Mouse (Mus musculus): ENCODE data around the gene Lmbr1l. TPM values are rescaled to one million over a fixed set of nuclear protein-coding genes. Genes with fewer than 3 reads are reported as not detected.
"Not testable (repeated sequence)": the region's sequence is repeated elsewhere in the genome, so short reads cannot be mapped to it uniquely, and the experiment has no call there.

Gene Lmbr1l
- polyA plus RNA-seq, 1 experiment from 2014 or later = 28.3 TPM

DNA sequence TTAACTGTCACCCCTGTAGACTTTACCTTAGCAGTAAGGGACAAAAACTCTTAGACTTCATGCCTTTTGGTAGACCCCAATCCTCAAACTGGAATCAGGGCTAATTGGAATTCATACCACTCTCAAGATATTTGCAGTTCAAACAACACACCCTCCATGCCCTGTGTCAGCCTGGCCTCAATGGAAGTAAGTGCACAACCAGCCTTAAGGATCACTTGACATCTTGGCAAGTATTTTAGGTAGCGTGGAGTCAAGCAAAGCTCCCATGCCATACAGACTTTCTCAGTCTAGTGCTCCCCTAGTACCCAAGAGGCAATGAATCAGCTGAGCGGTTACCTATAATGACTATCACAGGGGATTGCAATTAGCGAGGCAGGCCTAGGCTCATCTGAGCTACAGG lies 13.0 kb upstream of the Lmbr1l start:
- WGBS = 82% methylated on average over 3 of the region's 3 CpGs
- no peak for DNase-seq (ENCODE audit: low spot score)
- no peaks in the 10 kb centered on the region for H3K27me3 ChIP-seq (ENCODE audit: low read depth, poor library complexity, severe bottlenecking)
- no peak overlapping the region for H3K4me3 ChIP-seq
- no peaks in the 10 kb centered on the region for H3K9me3 ChIP-seq (replicated peaks)
- peaks cover 29% of the 10 kb centered on the region for H3K4me1 ChIP-seq
- H3K36me3 ChIP-seq = peaks cover 24% of the 10 kb centered on the region
- no peak overlapping the region for H3K27ac ChIP-seq

DNA sequence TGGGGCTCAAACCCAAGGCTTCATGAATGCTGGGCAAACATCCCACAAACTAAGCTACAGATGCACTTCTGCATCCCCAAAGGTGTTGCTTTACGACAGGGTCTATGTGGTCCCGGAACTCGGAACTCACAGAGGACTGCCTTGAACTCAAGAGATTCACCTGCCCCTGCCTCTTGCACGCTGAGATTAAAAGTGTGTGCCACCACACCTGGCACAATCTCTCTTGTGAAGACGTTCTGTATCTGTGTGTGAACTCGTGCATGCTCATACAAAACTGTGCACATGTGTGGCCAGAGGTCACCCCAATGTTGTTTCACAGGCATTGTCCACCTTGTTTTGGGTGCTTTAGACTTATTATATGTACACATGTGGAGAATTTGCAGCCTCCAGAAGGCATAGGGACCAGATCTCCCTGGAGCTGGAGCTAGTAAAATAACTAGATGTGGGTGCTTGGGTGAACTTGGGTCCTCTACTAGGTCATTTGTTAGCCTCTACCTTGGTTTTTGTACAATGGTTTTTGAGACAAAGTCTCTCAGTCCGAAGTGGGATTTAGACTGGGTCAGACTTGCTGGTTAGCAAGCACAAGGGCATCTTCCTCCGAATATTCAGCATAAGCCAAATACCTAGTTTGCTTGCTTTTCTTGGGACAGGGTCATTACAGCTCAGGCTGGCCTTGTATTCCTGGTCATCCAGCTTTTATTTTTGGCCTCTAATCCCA lies 12.1 kb upstream of the Lmbr1l start:
- Histone ChIP-seq H3K9me3 (replicated peaks) (no peaks in the 10 kb centered on the region), H3K27ac (no peak overlapping the region), H3K36me3 (peaks cover 24% of the 10 kb centered on the region), H3K4me3 (no peak overlapping the region), H3K27me3 (ENCODE audit: low read depth, poor library complexity, severe bottlenecking) (no peaks in the 10 kb centered on the region), H3K4me1 (peaks cover 20% of the 10 kb centered on the region)
- 57% methylated on average over 8 of the region's 8 CpGs for WGBS
- DNase-seq (ENCODE audit: low spot score) = peak; percentile 36

DNA sequence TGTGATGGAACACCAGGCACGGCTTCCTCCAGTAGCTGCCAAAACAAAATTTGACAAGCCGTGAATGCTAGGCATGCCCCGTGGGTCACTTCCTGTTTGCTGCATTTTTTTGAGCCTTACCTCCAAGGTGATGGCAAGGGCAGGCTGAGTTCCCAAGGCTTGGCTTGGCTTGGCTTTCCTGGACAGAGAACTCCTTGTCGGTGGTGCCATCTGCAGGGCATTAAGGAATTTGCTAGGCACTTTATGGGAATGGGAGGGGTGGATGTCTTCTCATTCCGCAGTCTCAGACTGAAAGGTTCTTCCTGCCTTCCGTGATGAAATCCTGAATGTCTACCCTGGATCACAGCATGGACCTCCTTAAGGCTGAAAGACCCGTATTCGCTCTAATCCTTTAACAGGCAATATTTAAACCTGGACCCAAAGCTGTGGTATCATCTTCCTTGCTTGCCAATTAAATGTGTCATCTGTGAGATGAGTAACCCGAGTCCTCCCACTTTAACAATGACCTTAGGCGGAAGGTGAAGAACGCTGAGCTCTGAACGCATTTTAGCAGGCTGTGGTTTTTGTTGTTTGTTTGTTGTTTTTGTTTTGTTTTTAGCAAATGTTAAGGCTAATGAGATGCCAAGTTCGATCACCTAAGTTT lies 10.7 kb upstream of the Lmbr1l start:
- no peak overlapping the region for H3K27ac ChIP-seq
- H3K4me1 ChIP-seq = peaks cover 16% of the 10 kb centered on the region; the same call in 1 of the 2 replicates
- no peaks in the 10 kb centered on the region for H3K9me3 ChIP-seq (replicated peaks)
- 14% methylated on average over 13 of the region's 13 CpGs for WGBS
- DNase-seq (ENCODE audit: low spot score) = peak; percentile 77
- H3K4me3 ChIP-seq = no peak overlapping the region
- peaks cover 24% of the 10 kb centered on the region for H3K36me3 ChIP-seq
- no peaks in the 10 kb centered on the region for H3K27me3 ChIP-seq (ENCODE audit: low read depth, poor library complexity, severe bottlenecking)

DNA sequence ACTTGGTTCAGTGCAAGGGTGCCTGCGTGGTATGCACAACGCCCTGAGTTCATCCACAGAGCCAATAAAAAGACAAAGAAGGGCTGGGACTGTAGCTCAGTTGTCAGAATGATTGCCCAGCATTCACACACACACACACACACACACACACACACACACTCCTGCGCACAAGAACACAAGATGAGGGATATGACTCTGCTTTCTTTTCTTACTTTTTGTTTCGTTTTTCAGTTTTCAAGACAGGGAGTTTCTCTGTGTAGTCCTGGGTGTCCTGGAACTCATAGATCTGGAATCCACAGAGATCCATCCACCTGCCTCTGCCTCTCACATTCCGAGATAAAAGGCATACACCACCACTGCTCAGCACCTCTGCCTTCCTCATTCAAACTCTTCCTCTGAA lies 9.5 kb upstream of the Lmbr1l start:
- DNase-seq (ENCODE audit: low spot score) = no peak
- 86% methylated on average over 5 of the region's 5 CpGs for WGBS
- Histone ChIP-seq H3K27ac (no peak overlapping the region), H3K9me3 (replicated peaks) (no peaks in the 10 kb centered on the region), H3K36me3 (peaks cover 18% of the 10 kb centered on the region), H3K4me3 (no peak overlapping the region), H3K4me1 (peaks cover 11% of the 10 kb centered on the region; the same call in 1 of the 2 replicates), H3K27me3 (ENCODE audit: low read depth, poor library complexity, severe bottlenecking) (no peaks in the 10 kb centered on the region)

DNA sequence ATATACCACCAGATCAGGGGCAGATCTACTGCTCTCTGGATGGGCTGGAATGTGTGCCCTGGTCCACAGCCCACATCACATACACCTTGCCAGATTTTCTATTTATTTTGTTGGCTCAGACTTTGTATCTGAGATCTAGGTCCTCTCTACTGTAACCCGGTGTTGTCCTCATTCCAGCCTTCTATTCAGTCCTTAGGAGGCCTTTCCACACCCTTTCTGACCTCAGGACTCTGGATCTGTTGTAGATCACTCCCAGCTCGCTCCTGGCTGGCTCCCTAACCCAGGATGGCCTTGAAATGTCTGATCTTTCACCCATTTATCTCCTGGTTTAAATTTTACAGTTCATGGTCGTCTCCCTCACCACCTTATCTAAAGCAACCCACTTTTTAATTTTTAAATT lies 6.7 kb upstream of the Lmbr1l start:
- H3K4me1 ChIP-seq = peaks cover 9% of the 10 kb centered on the region; the same call in 1 of the 2 replicates
- no peak overlapping the region for H3K27ac ChIP-seq
- DNase-seq (ENCODE audit: low spot score) = no peak
- H3K4me3 ChIP-seq = no peak overlapping the region
- no peaks in the 10 kb centered on the region for H3K9me3 ChIP-seq (replicated peaks)
- 78% methylated on average over 3 of the region's 3 CpGs for WGBS
- no peaks in the 10 kb centered on the region for H3K27me3 ChIP-seq (ENCODE audit: low read depth, poor library complexity, severe bottlenecking)
- H3K36me3 ChIP-seq = peaks cover 7% of the 10 kb centered on the region; the same call in 1 of the 2 replicates

DNA sequence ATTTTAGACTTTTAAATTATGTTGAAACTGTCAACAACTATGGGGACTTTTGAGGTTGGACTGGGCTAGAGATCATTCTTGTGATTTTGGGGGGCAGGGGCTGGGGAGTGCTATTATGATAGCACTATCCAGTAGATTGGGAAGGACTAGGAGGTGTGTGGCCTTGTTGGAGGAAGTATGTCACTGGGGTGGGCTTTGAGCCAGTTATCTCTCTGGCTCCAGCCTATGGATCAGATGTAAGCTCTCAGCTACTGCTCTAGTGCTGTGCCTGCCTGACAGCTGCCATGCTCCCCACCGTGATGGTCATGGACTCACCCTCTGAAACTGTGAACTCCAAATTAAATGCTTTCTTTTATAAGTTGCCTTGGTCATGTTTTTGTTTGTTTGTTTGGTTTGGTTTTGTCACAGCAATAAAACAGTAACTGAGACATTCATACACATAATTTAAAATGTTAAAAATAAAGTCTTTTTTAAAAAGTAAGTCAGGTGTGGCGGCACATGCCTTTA lies 5.1 kb upstream of the Lmbr1l start:
- DNase-seq (ENCODE audit: low spot score) = no peak
- Histone ChIP-seq H3K4me1 (peaks cover 6% of the 10 kb centered on the region; the same call in 1 of the 2 replicates), H3K4me3 (no peak overlapping the region), H3K27me3 (ENCODE audit: low read depth, poor library complexity, severe bottlenecking) (no peaks in the 10 kb centered on the region), H3K27ac (no peak overlapping the region), H3K36me3 (peaks cover 7% of the 10 kb centered on the region; the same call in 1 of the 2 replicates), H3K9me3 (replicated peaks) (no peaks in the 10 kb centered on the region)
- WGBS = 84% methylated on average over 2 of the region's 2 CpGs

DNA sequence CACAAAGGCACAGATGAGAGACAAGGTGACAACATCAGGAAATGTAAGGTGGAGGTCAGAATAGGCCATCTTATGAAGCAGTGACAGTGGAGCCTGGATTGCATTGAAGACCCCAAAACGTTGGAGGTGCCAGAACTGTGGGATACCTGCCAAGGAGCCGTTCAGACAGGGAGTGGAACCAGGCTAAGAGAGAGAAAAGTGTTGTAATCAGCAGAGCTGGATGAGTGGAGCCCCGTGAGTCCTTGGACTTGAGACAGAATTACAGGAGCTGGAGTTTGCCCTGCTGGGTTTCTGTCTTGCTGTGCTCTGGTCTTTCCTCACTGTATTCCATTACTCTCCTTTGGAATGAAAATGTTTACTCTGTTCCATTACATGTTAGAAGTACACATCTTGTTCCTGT lies 4.5 kb upstream of the Lmbr1l start:
- no peak overlapping the region for H3K27ac ChIP-seq
- no peak for DNase-seq (ENCODE audit: low spot score)
- no peaks in the 10 kb centered on the region for H3K27me3 ChIP-seq (ENCODE audit: low read depth, poor library complexity, severe bottlenecking)
- H3K9me3 ChIP-seq (replicated peaks) = no peaks in the 10 kb centered on the region
- H3K4me1 ChIP-seq = peaks cover 6% of the 10 kb centered on the region; the same call in 1 of the 2 replicates
- H3K4me3 ChIP-seq = no peak overlapping the region
- whole genome bisulfite sequencing = 67% methylated on average over 3 of the region's 3 CpGs
- H3K36me3 ChIP-seq = peaks cover 7% of the 10 kb centered on the region; the same call in 1 of the 2 replicates

DNA sequence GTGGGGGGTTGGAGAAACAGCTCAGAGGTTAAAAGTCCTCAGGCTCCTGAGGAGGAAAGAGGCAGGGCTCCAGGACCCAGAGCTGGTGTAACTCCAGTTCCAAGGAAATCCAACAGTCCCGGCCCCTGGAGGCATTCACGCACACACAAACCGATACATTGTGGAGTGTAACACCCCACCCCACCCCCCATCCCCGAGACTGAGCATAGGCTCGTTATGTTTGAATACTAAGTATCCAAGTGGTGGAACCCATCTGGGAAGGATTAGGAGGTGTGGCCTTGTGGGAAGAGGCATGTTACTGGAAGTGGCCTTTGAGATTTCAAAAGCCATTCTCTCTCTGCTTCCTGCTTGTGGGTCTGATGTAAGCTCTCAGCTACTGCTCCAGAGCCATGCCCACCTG lies 3.5 kb upstream of the Lmbr1l start:
- 80% methylated on average over 5 of the region's 5 CpGs for WGBS
- DNase-seq (ENCODE audit: low spot score) = no peak
- H3K36me3 ChIP-seq = peaks cover 7% of the 10 kb centered on the region; the same call in 1 of the 2 replicates
- H3K4me1 ChIP-seq = peaks cover 13% of the 10 kb centered on the region
- H3K27me3 ChIP-seq (ENCODE audit: low read depth, poor library complexity, severe bottlenecking) = no peaks in the 10 kb centered on the region
- no peaks in the 10 kb centered on the region for H3K9me3 ChIP-seq (replicated peaks)
- H3K27ac ChIP-seq = no peak overlapping the region
- H3K4me3 ChIP-seq = no peak overlapping the region

DNA sequence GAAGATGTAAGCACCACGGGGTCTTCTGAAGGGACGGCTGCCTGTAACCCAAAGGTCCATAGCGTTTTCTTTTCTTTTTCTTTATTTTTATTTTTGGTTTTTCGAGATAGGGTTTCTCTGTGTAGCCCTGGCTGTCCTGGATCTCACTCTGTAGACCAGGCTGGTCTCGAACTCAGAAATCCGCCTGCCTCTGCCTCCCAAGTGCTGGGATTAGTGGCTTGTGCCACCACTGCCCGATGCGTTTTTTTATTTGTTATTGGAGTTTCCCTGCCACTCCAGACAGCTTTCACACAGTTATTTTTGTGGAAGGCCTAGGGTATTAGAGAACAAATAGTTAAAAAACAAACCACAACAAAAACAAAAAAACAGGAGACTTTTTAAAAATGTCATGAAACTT lies 466 bp upstream of the Lmbr1l start:
- peaks cover 27% of the 10 kb centered on the region for H3K36me3 ChIP-seq
- not testable (repeated sequence) for H3K9me3 ChIP-seq (replicated peaks); H3K27me3 ChIP-seq (ENCODE audit: low read depth, poor library complexity, severe bottlenecking); DNase-seq (ENCODE audit: low spot score)
- H3K27ac ChIP-seq = peak overlapping the region; percentile 94
- peak overlapping the region; percentile 80 for H3K4me3 ChIP-seq
- peaks cover 20% of the 10 kb centered on the region for H3K4me1 ChIP-seq
- 27% methylated on average over 8 of the region's 8 CpGs for WGBS

DNA sequence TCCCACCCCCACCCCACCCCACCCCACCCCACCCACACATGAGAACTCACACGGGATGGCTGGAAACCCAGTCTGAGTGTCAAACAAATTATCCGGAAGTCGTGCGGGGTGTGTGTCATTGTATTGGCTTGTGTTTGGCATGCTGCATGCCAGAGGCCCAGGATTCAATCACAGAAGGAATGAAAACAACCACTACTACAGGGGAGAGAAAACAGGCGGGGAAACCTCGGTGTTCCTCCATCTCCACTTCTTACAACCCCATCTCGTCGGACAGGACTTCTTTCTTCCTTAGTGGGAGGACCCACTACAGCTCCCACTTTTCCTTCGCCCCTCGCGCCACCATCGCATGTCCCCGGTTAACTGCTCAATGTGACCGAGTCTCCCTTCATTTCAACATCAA lies 940 bp downstream of the Lmbr1l start:
- DNase-seq (ENCODE audit: low spot score) = no peak
- WGBS = under 1% methylated on average over 14 of the region's 14 CpGs
- Histone ChIP-seq H3K27ac (peak overlapping the region; percentile 94), H3K36me3 (peaks cover 41% of the 10 kb centered on the region), H3K27me3 (ENCODE audit: low read depth, poor library complexity, severe bottlenecking) (no peaks in the 10 kb centered on the region), H3K4me1 (peaks cover 20% of the 10 kb centered on the region), H3K9me3 (replicated peaks) (no peaks in the 10 kb centered on the region), H3K4me3 (peak overlapping the region; percentile 80)

DNA sequence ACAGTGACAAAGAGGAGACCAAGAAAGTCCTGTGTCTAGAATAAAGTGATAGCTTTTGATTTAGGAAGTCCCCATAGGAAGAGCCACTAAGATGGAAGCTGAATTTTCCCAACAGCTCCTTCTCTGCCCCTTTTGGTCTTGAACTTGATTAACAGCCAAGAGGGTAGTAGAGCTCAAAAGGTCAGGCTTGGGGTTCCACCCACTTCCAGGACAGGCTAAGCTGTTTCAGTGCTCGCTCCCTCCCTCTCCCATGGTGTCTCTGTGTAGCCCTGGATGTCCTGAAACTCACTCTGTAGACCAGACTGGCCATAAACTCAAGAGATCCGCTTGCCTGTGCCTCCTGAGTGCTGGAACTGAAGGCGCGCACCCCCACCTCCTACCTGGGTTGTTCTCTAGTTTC lies 2.0 kb downstream of the Lmbr1l start:
- DNase-seq (ENCODE audit: low spot score) = no peak
- H3K4me1 ChIP-seq = peaks cover 20% of the 10 kb centered on the region
- H3K27ac ChIP-seq = no peak overlapping the region
- peak overlapping the region; percentile 80 for H3K4me3 ChIP-seq
- WGBS = 85% methylated on average over 4 of the region's 4 CpGs
- H3K36me3 ChIP-seq = peaks cover 47% of the 10 kb centered on the region
- no peaks in the 10 kb centered on the region for H3K9me3 ChIP-seq (replicated peaks)
- no peaks in the 10 kb centered on the region for H3K27me3 ChIP-seq (ENCODE audit: low read depth, poor library complexity, severe bottlenecking)

DNA sequence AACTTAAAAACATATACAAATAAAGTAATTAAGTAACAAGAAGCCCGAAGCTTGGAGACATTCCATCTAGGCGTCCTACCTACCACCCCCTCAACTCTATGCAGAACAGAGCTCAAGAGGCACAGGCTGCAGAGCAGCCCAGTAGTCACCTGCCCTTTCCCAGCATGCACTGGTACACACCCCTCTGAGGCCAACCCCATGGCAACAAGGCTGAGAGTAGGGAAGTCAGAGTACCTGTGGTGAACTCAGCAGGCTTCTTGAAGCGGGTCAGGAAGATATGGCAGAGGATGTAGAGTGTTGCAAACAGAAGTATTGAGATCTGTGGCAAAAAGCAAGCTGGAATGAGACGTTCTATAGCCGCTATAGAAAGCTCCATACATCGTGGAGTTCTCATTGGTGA lies 3.1 kb downstream of the Lmbr1l start:
- no peaks in the 10 kb centered on the region for H3K9me3 ChIP-seq (replicated peaks)
- H3K36me3 ChIP-seq = peaks cover 58% of the 10 kb centered on the region
- H3K4me3 ChIP-seq = no peak overlapping the region
- no peak for DNase-seq (ENCODE audit: low spot score)
- H3K4me1 ChIP-seq = peaks cover 20% of the 10 kb centered on the region
- no peaks in the 10 kb centered on the region for H3K27me3 ChIP-seq (ENCODE audit: low read depth, poor library complexity, severe bottlenecking)
- WGBS = 93% methylated on average over 6 of the region's 6 CpGs
- no peak overlapping the region for H3K27ac ChIP-seq

DNA sequence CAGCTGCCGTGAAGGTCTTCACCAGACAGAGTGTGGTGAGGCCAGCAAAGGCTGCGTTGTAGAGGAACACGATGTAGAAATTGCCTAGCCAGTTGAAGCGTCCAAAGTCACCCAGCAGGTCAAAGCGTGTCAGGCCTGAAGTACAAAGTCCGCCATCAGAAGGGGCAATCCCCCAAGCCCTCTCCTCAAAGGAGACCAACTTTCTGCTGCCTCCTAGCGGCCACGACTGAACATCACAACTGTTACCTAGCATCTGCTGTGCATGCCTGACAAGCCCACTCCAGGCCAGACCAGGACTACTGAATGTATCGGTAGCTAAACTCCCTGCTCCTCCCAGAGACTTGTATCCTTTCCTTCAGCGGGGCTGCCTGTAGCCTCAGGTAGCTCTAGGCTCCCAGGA lies 13.3 kb downstream of the Lmbr1l start:
- peaks cover 12% of the 10 kb centered on the region for H3K27me3 ChIP-seq (ENCODE audit: low read depth, poor library complexity, severe bottlenecking)
- peaks cover 72% of the 10 kb centered on the region for H3K36me3 ChIP-seq
- peak; percentile 74 for DNase-seq (ENCODE audit: low spot score)
- H3K4me3 ChIP-seq = no peak overlapping the region
- WGBS = 31% methylated on average over 10 of the region's 10 CpGs
- no peaks in the 10 kb centered on the region for H3K4me1 ChIP-seq
- no peaks in the 10 kb centered on the region for H3K9me3 ChIP-seq (replicated peaks)
- H3K27ac ChIP-seq = no peak overlapping the region

Data from limb, embryonic 10.5 days (tissue).